Mouse (Mus musculus) ES-Bruce4 (cell line): ENCODE results near the gene AC134908.4. TPM values are rescaled to one million over a fixed set of nuclear protein-coding genes. Genes with fewer than 3 reads are reported as not detected.

Experiments used
- H3K27ac ChIP-seq: 2 replicates; pipeline ENCODE4 v1.5.1; 2012; ENCODE audit warnings: low read length, inconsistent platforms; ENCODE audit not compliant: insufficient read depth
- H3K27me3 ChIP-seq: 2 replicates; pipeline ENCODE4 v1.6.1; 2012; ENCODE audit warnings: mild to moderate bottlenecking, low read length, inconsistent platforms; ENCODE audit not compliant: control insufficient read depth, poor library complexity, insufficient read depth, severe bottlenecking
- H3K36me3 ChIP-seq: 2 replicates; pipeline ENCODE4 v1.6.1; 2012; ENCODE audit warnings: inconsistent platforms, mild to moderate bottlenecking, low read length, moderate library complexity; ENCODE audit not compliant: control insufficient read depth, poor library complexity, insufficient read depth, severe bottlenecking
- H3K4me1 ChIP-seq: one replicate; pipeline ENCODE4 v1.8.1; 2011; ENCODE audit warnings: low read length; ENCODE audit not compliant: control insufficient read depth, insufficient read depth
- H3K4me3 ChIP-seq: 2 replicates; pipeline ENCODE4 v1.5.1; 2011; ENCODE audit warnings: low read depth, mild to moderate bottlenecking, low read length
- H3K9ac ChIP-seq: 2 replicates; pipeline ENCODE4 v1.6.1; 2012; ENCODE audit warnings: low read depth, mild to moderate bottlenecking, inconsistent platforms; ENCODE audit not compliant: poor library complexity, severe bottlenecking
- H3K9me3 ChIP-seq: replicated peaks from 2 replicates; pipeline ENCODE4 v1.6.1; 2012; ENCODE audit warnings: mild to moderate bottlenecking, low read length, inconsistent platforms; ENCODE audit not compliant: control insufficient read depth, poor library complexity, insufficient read depth, severe bottlenecking
- CTCF ChIP-seq: IDR thresholded peaks from one replicate; pipeline ENCODE4 v1.8.1; 2011; ENCODE audit warnings: low read depth, low read length
- EP300 ChIP-seq: IDR thresholded peaks from 2 replicates; pipeline ENCODE4 v1.6.1; 2011; ENCODE audit warnings: low read depth, low read length; ENCODE audit not compliant: insufficient read depth
- POLR2A ChIP-seq: IDR thresholded peaks from one replicate; pipeline ENCODE4 v1.8.1; 2011; ENCODE audit warnings: low read length; ENCODE audit not compliant: insufficient read depth
- polyA plus RNA-seq: library from polyadenylated mRNA; stranded (reverse); fragments of >200 nt; gene quantifications from 2 replicates; pipeline ENCODE4 v1.2.4, GENCODE M21; 2011; ENCODE audit warnings: low read depth; ENCODE audit not compliant: missing spikeins, insufficient read depth, insufficient read length

The AC134908.4 gene
- polyA plus RNA-seq, 1 experiment: 2.6 TPM

- H3K27ac ChIP-seq: no peak overlapping the region
- H3K4me1 ChIP-seq: no peaks in the 10 kb centered on the region
- H3K9me3 ChIP-seq: no peaks in the 10 kb centered on the region
- peak overlapping the region; percentile 93 for H3K4me3 ChIP-seq
- 0 out of 2 replicates have a peak overlapping the region, but pooled peaks have one; percentile 60 for H3K9ac ChIP-seq
- H3K36me3 ChIP-seq: no peaks in the 10 kb centered on the region; the same call in 1 of the 2 replicates
- no peaks in the 10 kb centered on the region for H3K27me3 ChIP-seq
- TF ChIP-seq POLR2A (no peak), EP300 (no peak), CTCF (no peak)
Measured at GRCm38 (mm10) chr17:25824362-25825142, 29.1 kb upstream of the AC134908.4 start.

DNA sequence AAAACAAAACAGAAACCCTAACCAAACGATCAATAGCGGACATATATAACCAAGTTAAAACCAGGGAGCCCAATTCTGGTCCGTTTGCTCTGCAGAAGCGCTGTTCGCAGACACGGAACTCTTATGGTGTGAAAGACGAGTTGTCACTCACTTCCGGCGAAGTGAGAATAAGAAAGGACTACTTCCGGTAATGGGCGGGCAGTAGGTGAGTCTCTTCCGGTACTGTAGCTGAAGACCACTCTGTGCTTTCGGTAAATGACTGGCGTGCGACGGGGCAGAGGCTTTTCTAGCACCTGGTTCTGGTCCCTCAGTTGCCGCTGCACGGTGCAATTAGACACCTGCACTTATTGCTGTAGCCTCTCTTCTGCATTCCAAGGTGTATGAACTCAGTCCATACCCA is 28.0 kb upstream of the AC134908.4 start, which contains the start of gene Wdr24:
Gene Wdr24 (plus strand): TSS at position 176 of the 400 bp plus-strand sequence.
- peak within 1 kb of the TSS; percentile 93 for H3K4me3 ChIP-seq
- H3K36me3 ChIP-seq: no peaks in the 10 kb centered on the region; the same call in 1 of the 2 replicates
- no peak within 1 kb of the TSS for H3K27ac ChIP-seq
- no peaks in the 10 kb centered on the region for H3K27me3 ChIP-seq
- peak within 1 kb of the TSS; percentile 60 for H3K9ac ChIP-seq
- no peak for TF ChIP-seq EP300
- H3K9me3 ChIP-seq: no peaks in the 10 kb centered on the region
- H3K4me1 ChIP-seq: no peaks in the 10 kb centered on the region

DNA sequence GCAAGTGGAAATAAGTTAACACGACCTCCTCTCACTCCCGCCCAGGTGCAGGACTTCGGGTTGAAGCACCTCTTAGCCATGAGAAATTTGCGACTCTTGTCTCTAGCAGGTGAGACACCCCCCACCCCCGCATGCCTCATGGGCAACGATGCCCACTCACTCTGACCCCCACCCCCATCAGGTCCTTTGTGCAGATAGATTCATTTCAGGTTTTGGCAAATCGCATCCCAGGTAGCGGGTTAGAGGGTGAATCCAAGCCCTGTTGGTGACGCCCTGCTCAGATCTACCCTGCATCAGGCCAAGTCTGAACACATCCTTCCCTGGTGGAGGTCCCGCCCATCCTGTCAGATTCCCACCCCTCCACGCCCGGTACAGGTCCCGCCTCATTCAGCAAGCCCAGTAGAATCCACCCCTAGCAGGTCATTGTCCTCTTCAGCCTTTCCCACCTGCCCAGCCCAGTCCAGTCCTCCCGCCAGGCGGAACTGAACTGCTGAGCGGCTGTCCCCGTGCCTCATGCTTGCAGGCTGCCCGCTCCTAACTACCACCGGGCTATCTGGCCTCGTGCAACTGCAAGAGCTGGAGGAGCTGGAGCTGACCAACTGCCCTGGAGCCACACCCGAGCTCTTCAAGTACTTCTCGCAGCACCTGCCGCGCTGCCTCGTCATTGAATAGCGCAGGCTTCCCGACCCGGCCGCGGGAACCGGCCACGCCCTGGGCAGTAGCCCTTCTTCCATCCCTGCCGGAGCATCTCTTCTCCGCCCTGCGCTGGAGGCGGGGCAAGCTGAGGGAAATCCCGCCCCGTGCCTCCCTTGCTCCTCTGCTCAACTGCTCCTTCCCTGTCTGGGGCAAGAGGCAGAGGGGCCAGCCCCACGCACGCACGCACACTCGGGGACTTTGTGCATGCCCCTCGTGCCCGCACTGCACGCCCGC is 23.7 kb upstream of the AC134908.4 start:
- Histone ChIP-seq H3K27ac (no peak overlapping the region), H3K4me3 (peak overlapping the region; percentile 59), H3K36me3 (no peaks in the 10 kb centered on the region), H3K4me1 (no peaks in the 10 kb centered on the region), H3K9ac (peak overlapping the region; percentile 42; the same call in 1 of the 2 replicates), H3K27me3 (no peaks in the 10 kb centered on the region), H3K9me3 (no peaks in the 10 kb centered on the region)
- TF ChIP-seq CTCF (no peak), POLR2A (peak; percentile 12)

DNA sequence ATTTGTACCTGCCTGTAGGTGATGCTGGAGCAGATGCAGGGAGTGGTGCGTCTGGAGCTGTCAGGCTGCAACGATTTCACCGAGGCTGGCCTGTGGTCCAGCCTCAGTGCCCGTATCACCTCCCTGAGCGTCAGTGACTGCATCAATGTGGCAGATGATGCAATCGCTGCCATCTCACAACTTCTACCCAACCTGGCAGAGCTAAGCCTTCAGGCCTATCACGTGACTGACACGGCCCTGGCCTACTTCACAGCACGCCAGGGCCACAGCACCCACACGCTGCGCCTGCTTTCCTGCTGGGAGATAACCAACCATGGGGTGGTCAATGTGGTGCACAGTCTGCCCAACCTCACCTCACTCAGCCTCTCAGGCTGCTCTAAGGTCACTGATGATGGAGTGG is 22.2 kb upstream of the AC134908.4 start:
- Histone ChIP-seq H3K9ac (no peak overlapping the region), H3K36me3 (no peaks in the 10 kb centered on the region)
- TF ChIP-seq EP300 (no peak), CTCF (no peak), POLR2A (no peak)

GRCm38 (mm10) chr17:25813471-25813870 is 18.0 kb upstream of the AC134908.4 start:
- Histone ChIP-seq H3K9ac (no peak overlapping the region), H3K36me3 (no peaks in the 10 kb centered on the region), H3K4me1 (no peaks in the 10 kb centered on the region), H3K27ac (no peak overlapping the region), H3K27me3 (no peaks in the 10 kb centered on the region), H3K9me3 (no peaks in the 10 kb centered on the region), H3K4me3 (no peak overlapping the region)
- TF ChIP-seq CTCF (peak; percentile 40), EP300 (no peak)

More for the DNA sequence above, 22.2 kb upstream of the AC134908.4 start:
- Histone ChIP-seq H3K27ac (no peak overlapping the region), H3K27me3 (no peaks in the 10 kb centered on the region), H3K9me3 (no peaks in the 10 kb centered on the region), H3K4me3 (no peak overlapping the region), H3K4me1 (no peaks in the 10 kb centered on the region)

- H3K27ac ChIP-seq: no peak overlapping the region
- no peak overlapping the region for H3K4me3 ChIP-seq
- no peaks in the 10 kb centered on the region for H3K9me3 ChIP-seq
- no peaks in the 10 kb centered on the region for H3K36me3 ChIP-seq
- H3K4me1 ChIP-seq: no peaks in the 10 kb centered on the region
- TF ChIP-seq CTCF (no peak), EP300 (no peak), POLR2A (no peak)
- no peaks in the 10 kb centered on the region for H3K27me3 ChIP-seq
- no peak overlapping the region for H3K9ac ChIP-seq
Measured at GRCm38 (mm10) chr17:25810890-25811289, 15.4 kb upstream of the AC134908.4 start.
